Mouse (Mus musculus) kidney, postnatal 14 days (tissue): ENCODE data around the gene AI597479.
"Not testable (repeated sequence)": the region's sequence is repeated elsewhere in the genome, so short reads cannot be mapped to it uniquely, and the experiment has no call there.

ENCODE experiments used
- DNase-seq: peaks from one replicate; pipeline ENCODE4 v3.0.0; 2022; ENCODE audit warnings: mixed read lengths

AI597479 gene

GRCm38 (mm10) chr1:43127196-43127595 lies 28.7 kb downstream of the AI597479 start:
- no peak for DNase-seq

GRCm38 (mm10) chr1:43127820-43128610 lies 29.5 kb downstream of the AI597479 start:
- no peak for DNase-seq

GRCm38 (mm10) chr1:43130219-43130981 lies 31.9 kb downstream of the AI597479 start:
- no peak for DNase-seq

GRCm38 (mm10) chr1:43131591-43131990 lies 33.1 kb downstream of the AI597479 start:
- DNase-seq: no peak

- not testable (repeated sequence) for DNase-seq
These were observed 38.0 kb downstream of the AI597479 start for GRCm38 (mm10) chr1:43136488-43137029.

GRCm38 (mm10) chr1:43137334-43137733 lies 38.8 kb downstream of the AI597479 start:
- DNase-seq: no peak

GRCm38 (mm10) chr1:43138268-43138812 lies 39.8 kb downstream of the AI597479 start:
- no peak for DNase-seq

- peak; percentile 91 for DNase-seq
These were observed 41.2 kb downstream of the AI597479 start for GRCm38 (mm10) chr1:43139587-43140266.

GRCm38 (mm10) chr1:43141555-43141961 lies 43.0 kb downstream of the AI597479 start:
- DNase-seq: no peak

- DNase-seq: no peak
These were observed 44.3 kb downstream of the AI597479 start for GRCm38 (mm10) chr1:43142849-43143248.

GRCm38 (mm10) chr1:43143284-43143683 lies 44.8 kb downstream of the AI597479 start:
- DNase-seq: peak; percentile 54

- DNase-seq: no peak
These were observed 45.3 kb downstream of the AI597479 start for GRCm38 (mm10) chr1:43143791-43144190.

- no peak for DNase-seq
These were observed 45.9 kb downstream of the AI597479 start for GRCm38 (mm10) chr1:43144338-43144906.

GRCm38 (mm10) chr1:43145388-43145787 lies 46.9 kb downstream of the AI597479 start:
- DNase-seq: no peak

- DNase-seq: peak; percentile 38
These were observed 49.0 kb downstream of the AI597479 start for GRCm38 (mm10) chr1:43147474-43147873.

- peak; percentile 68 for DNase-seq
These were observed 51.7 kb downstream of the AI597479 start for GRCm38 (mm10) chr1:43150225-43150624.

GRCm38 (mm10) chr1:43152626-43153025 lies 54.1 kb downstream of the AI597479 start:
- DNase-seq: no peak

GRCm38 (mm10) chr1:43153538-43153937 lies 55.0 kb downstream of the AI597479 start:
- no peak for DNase-seq

GRCm38 (mm10) chr1:43154491-43154890 lies 56.0 kb downstream of the AI597479 start:
- no peak for DNase-seq

GRCm38 (mm10) chr1:43157907-43158306 lies 59.4 kb downstream of the AI597479 start:
- DNase-seq: no peak

GRCm38 (mm10) chr1:43159429-43159828 lies 60.9 kb downstream of the AI597479 start:
- peak; percentile 40 for DNase-seq

- no peak for DNase-seq
These were observed 63.9 kb downstream of the AI597479 start for GRCm38 (mm10) chr1:43162394-43162793.
